Mouse (Mus musculus): ENCODE data around the gene Supt6. TPM values are rescaled to one million over a fixed set of nuclear protein-coding genes. Genes with fewer than 3 reads are reported as not detected.

Gene Supt6
- total RNA-seq (2021): 10 to 100 TPM; 33.7 to 36.6 TPM

- intact Hi-C loops (cut with DNase I): no loop called here
- DNase-seq: peak; percentile 93 to 95
These were observed at the start of gene Supt6, which contains the start of gene Sdf2 for GRCm38 (mm10) chr11:78245627-78246317. Supt6 (minus strand) TSS chr11:78245987. Sdf2 (plus strand) TSS chr11:78245746.

- intact Hi-C loops (cut with DNase I): no loop called here
- DNase-seq: no peak
These were observed 48.8 kb upstream of the Supt6 start for GRCm38 (mm10) chr11:78294585-78294984.

GRCm38 (mm10) chr11:78290654-78291053 lies 44.9 kb upstream of the Supt6 start, which contains the start of gene BC030499:
BC030499 (plus strand) TSS chr11:78290841.
- no peak for DNase-seq
- intact Hi-C loops (cut with DNase I): no loop called here

GRCm38 (mm10) chr11:78289146-78289763 lies 43.5 kb upstream of the Supt6 start:
- no peak for DNase-seq
- intact Hi-C loops (cut with DNase I): no loop called here

GRCm38 (mm10) chr11:78279586-78279985 lies 33.8 kb upstream of the Supt6 start:
- intact Hi-C loops (cut with DNase I): loop anchor here (5.0 kb wide), 1 partner anchor 68 kb away; no protein-coding TSS in a partner anchor
- DNase-seq: no peak

- DNase-seq: peak in 1 of 2 experiments; percentile 24
- intact Hi-C loops (cut with DNase I): loop anchor here (5.0 kb wide), 1 partner anchor 68 kb away; no protein-coding TSS in a partner anchor
These were observed 33.1 kb upstream of the Supt6 start for GRCm38 (mm10) chr11:78278853-78279252.

GRCm38 (mm10) chr11:78276169-78276568 lies 30.4 kb upstream of the Supt6 start:
- intact Hi-C loops (cut with DNase I): loop anchor here (2.0 to 5.0 kb wide), 2 partner anchors 13 to 71 kb away; no protein-coding TSS in a partner anchor
- peak in 1 of 2 experiments; percentile 17 for DNase-seq

- no peak for DNase-seq
- intact Hi-C loops (cut with DNase I): loop anchor here (5.0 kb wide), 1 partner anchor 72 kb away; no protein-coding TSS in a partner anchor
These were observed 29.8 kb upstream of the Supt6 start for GRCm38 (mm10) chr11:78275596-78275995.

- intact Hi-C loops (cut with DNase I): no loop called here
- DNase-seq: no peak
These were observed 26.2 kb upstream of the Supt6 start for GRCm38 (mm10) chr11:78271986-78272385.

- DNase-seq: no peak
- intact Hi-C loops (cut with DNase I): no loop called here
These were observed 19.8 kb upstream of the Supt6 start for GRCm38 (mm10) chr11:78265571-78265970.

- DNase-seq: peak; percentile 68 to 73
- intact Hi-C loops (cut with DNase I): loop anchor here (1.0 to 5.0 kb wide), 3 partner anchors 14 to 85 kb away; partner anchors contain the start of gene Pigs
These were observed 16.8 kb upstream of the Supt6 start for GRCm38 (mm10) chr11:78262550-78262949.

- intact Hi-C loops (cut with DNase I): loop anchor here (1.0 to 5.0 kb wide), 3 partner anchors 15 to 86 kb away; partner anchors contain the start of gene Pigs
These were observed 15.9 kb upstream of the Supt6 start, which contains the start of gene 2610507B11Rik for GRCm38 (mm10) chr11:78261380-78262352. 2610507B11Rik (plus strand) TSS chr11:78261752.

GRCm38 (mm10) chr11:78260489-78261258 lies 14.9 kb upstream of the Supt6 start:
- DNase-seq: no peak
- intact Hi-C loops (cut with DNase I): loop anchor here (5.0 kb wide), 1 partner anchor 67 kb away; the partner anchor contains the start of gene Pigs

More at GRCm38 (mm10) chr11:78261380-78262352, 15.9 kb upstream of the Supt6 start, which contains the start of gene 2610507B11Rik:
- peak; percentile 94 to 95 for DNase-seq

- no peak for DNase-seq
- intact Hi-C loops (cut with DNase I): no loop called here
These were observed 10.8 kb upstream of the Supt6 start for GRCm38 (mm10) chr11:78256618-78257017.

GRCm38 (mm10) chr11:78247727-78248140 lies 1.9 kb upstream of the Supt6 start:
- DNase-seq: no peak
- intact Hi-C loops (cut with DNase I): no loop called here

- DNase-seq: no peak
- intact Hi-C loops (cut with DNase I): no loop called here
These were observed 1.2 kb upstream of the Supt6 start for GRCm38 (mm10) chr11:78247012-78247348.

GRCm38 (mm10) chr11:78246318-78247011 lies 678 bp upstream of the Supt6 start:
- no peak for DNase-seq
- intact Hi-C loops (cut with DNase I): no loop called here

- DNase-seq: no peak
- intact Hi-C loops (cut with DNase I): no loop called here
These were observed 543 bp downstream of the Supt6 start for GRCm38 (mm10) chr11:78245261-78245626.
